Mouse (Mus musculus): ENCODE data around the gene Stx18. TPM values are rescaled to one million over a fixed set of nuclear protein-coding genes. Genes with fewer than 3 reads are reported as not detected.

Stx18 gene
- total RNA-seq (2014; rRNA removed) = 13.1 and 15.5 TPM in 2 replicates
- polyA plus RNA-seq (2012; rRNA removed) = 13.4 and 14.9 TPM in 2 replicates

DNA sequence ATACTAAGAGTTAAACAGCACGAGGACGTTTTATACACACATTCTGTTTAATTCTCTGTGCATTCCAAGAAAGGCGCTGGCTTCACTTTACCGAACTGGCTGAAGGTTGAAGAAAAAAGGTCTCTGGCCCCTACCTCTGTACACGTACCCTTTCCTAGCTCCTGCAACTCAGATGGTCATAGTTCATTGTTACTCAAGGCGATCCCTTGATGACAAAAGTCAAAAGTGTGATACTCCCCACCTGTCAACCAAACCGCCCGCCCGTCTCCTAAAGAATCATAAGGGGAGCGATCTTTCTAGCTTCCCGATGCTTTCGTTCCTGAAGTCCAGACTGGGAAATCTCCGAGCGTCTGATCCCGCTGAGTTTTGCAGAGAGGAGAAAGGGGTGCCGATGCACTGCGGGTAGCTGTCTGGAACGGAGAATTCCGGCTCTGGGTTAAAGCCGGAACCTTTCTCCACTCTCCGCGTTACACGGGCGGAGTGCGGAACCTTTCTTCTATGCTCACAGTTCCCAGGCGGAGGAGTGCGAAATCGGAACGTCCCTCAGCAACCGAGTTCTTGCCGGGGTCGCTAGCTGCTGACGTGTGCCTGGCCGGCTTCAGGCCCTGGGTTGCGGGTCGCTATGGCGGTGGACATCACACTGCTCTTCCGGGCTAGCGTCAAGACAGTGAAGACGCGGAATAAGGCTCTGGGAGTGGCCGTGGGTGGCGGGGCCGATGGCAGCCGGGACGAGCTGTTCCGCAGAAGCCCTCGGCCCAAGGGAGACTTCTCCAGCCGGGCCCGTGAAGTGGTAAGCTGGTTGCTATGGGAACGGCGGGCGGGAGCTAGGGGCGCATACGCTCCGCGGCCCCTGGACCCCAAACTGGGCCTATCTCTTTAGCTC, at the start of gene Stx18:
Stx18 (plus strand) TSS at position 33 of the 883 bp plus-strand sequence.
- H3K79me2 ChIP-seq (ENCODE audit: control insufficient read depth, insufficient read depth, low read length) = peaks cover 12% of the 10 kb centered on the region; the same call in 1 of the 2 replicates
- peak within 1 kb of the TSS; percentile 85 for H3K9ac ChIP-seq (ENCODE audit: low read depth, low read length)
- TF ChIP-seq POLR2A (IDR thresholded peaks at IDR 0.05; ENCODE audit: extremely low read depth, insufficient read depth, low read length) (peak; percentile 38; the same call in 1 of the 2 replicates), CTCF (IDR thresholded peaks at IDR 0.05; ENCODE audit: low read depth, low read length) (no peak)
- peak within 1 kb of the TSS; percentile 62 for H3K27ac ChIP-seq (replicated peaks; ENCODE audit: insufficient read depth, low read depth, low read length)
- H3K4me3 ChIP-seq (ENCODE audit: insufficient read depth, low read depth, low read length) = peak within 1 kb of the TSS; percentile 75
- H3K27me3 ChIP-seq (ENCODE audit: control insufficient read depth, insufficient read depth, low read length) = no peaks in the 10 kb centered on the region
- peak; percentile 85 for DNase-seq (ENCODE audit: extremely low read depth, low read depth, low spot score)
- WGBS = under 1% methylated on average over 57 of the region's 57 CpGs
- H3K4me1 ChIP-seq (ENCODE audit: control insufficient read depth, insufficient read depth, low read length) = peaks cover 2% of the 10 kb centered on the region; the same call in 1 of the 2 replicates
- H3K36me3 ChIP-seq (ENCODE audit: control insufficient read depth, insufficient read depth, low read length) = no peaks in the 10 kb centered on the region

- no peak overlapping the region for H3K4me3 ChIP-seq (ENCODE audit: insufficient read depth, low read depth, low read length)
- 75% methylated on average over 5 of the region's 5 CpGs for WGBS
- no peak for TF ChIP-seq CTCF (IDR thresholded peaks at IDR 0.05; ENCODE audit: low read depth, low read length)
- TF ChIP-seq POLR2A (IDR thresholded peaks at IDR 0.05; ENCODE audit: extremely low read depth, insufficient read depth, low read length) = no peak
Observed at GRCm38 (mm10) chr5:37992346-37992745, 46.2 kb upstream of the Stx18 start.

GRCm38 (mm10) chr5:37998805-37999204, 39.7 kb upstream of the Stx18 start:
- Histone ChIP-seq H3K27me3 (ENCODE audit: control insufficient read depth, insufficient read depth, low read length) (no peaks in the 10 kb centered on the region), H3K36me3 (ENCODE audit: control insufficient read depth, insufficient read depth, low read length) (no peaks in the 10 kb centered on the region), H3K4me1 (ENCODE audit: control insufficient read depth, insufficient read depth, low read length) (no peaks in the 10 kb centered on the region), H3K79me2 (ENCODE audit: control insufficient read depth, insufficient read depth, low read length) (no peaks in the 10 kb centered on the region), H3K9ac (ENCODE audit: low read depth, low read length) (no peak overlapping the region), H3K4me3 (ENCODE audit: insufficient read depth, low read depth, low read length) (no peak overlapping the region), H3K27ac (replicated peaks; ENCODE audit: insufficient read depth, low read depth, low read length) (no peak overlapping the region)
- whole genome bisulfite sequencing = 70% methylated on average over 2 of the region's 2 CpGs
- no peak for TF ChIP-seq POLR2A (IDR thresholded peaks at IDR 0.05; ENCODE audit: extremely low read depth, insufficient read depth, low read length)
- TF ChIP-seq CTCF (IDR thresholded peaks at IDR 0.05; ENCODE audit: low read depth, low read length) = no peak
- DNase-seq (ENCODE audit: extremely low read depth, low read depth, low spot score) = no peak

More at GRCm38 (mm10) chr5:37992346-37992745, 46.2 kb upstream of the Stx18 start:
- H3K4me1 ChIP-seq (ENCODE audit: control insufficient read depth, insufficient read depth, low read length) = no peaks in the 10 kb centered on the region
- DNase-seq (ENCODE audit: extremely low read depth, low read depth, low spot score) = no peak
- no peaks in the 10 kb centered on the region for H3K79me2 ChIP-seq (ENCODE audit: control insufficient read depth, insufficient read depth, low read length)
- no peak overlapping the region for H3K27ac ChIP-seq (replicated peaks; ENCODE audit: insufficient read depth, low read depth, low read length)
- H3K36me3 ChIP-seq (ENCODE audit: control insufficient read depth, insufficient read depth, low read length) = no peaks in the 10 kb centered on the region
- no peaks in the 10 kb centered on the region for H3K27me3 ChIP-seq (ENCODE audit: control insufficient read depth, insufficient read depth, low read length)
- no peak overlapping the region for H3K9ac ChIP-seq (ENCODE audit: low read depth, low read length)

GRCm38 (mm10) chr5:38002573-38002972, 36.0 kb upstream of the Stx18 start:
- Histone ChIP-seq H3K27me3 (ENCODE audit: control insufficient read depth, insufficient read depth, low read length) (no peaks in the 10 kb centered on the region), H3K9ac (ENCODE audit: low read depth, low read length) (no peak overlapping the region), H3K36me3 (ENCODE audit: control insufficient read depth, insufficient read depth, low read length) (no peaks in the 10 kb centered on the region), H3K4me3 (ENCODE audit: insufficient read depth, low read depth, low read length) (no peak overlapping the region), H3K4me1 (ENCODE audit: control insufficient read depth, insufficient read depth, low read length) (no peaks in the 10 kb centered on the region), H3K27ac (replicated peaks; ENCODE audit: insufficient read depth, low read depth, low read length) (no peak overlapping the region), H3K79me2 (ENCODE audit: control insufficient read depth, insufficient read depth, low read length) (no peaks in the 10 kb centered on the region)
- DNase-seq (ENCODE audit: extremely low read depth, low read depth, low spot score) = no peak
- 61% methylated on average over 4 of the region's 4 CpGs for WGBS
- no peak for TF ChIP-seq CTCF (IDR thresholded peaks at IDR 0.05; ENCODE audit: low read depth, low read length)
- TF ChIP-seq POLR2A (IDR thresholded peaks at IDR 0.05; ENCODE audit: extremely low read depth, insufficient read depth, low read length) = no peak

DNA sequence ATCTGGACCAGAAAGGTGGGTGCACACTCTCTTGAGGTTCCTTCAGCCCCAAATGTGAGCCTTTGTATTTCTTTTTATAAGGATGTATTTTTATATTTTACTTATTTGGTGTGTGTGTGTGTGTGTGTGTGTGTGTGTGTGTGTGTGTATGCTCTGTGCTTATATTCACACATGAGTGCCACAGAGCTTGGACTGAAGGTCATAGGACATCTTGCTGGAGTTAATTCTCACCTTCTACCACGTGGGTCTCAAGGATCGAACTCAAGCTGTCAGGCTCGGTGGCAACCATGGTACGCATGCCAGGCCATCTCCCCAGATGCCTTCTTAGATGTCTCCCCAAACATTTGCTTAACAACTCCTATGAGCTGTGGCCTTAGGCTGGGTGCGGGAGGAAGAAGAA, 33.8 kb upstream of the Stx18 start:
- Histone ChIP-seq H3K4me3 (ENCODE audit: insufficient read depth, low read depth, low read length) (no peak overlapping the region), H3K27ac (replicated peaks; ENCODE audit: insufficient read depth, low read depth, low read length) (no peak overlapping the region), H3K9ac (ENCODE audit: low read depth, low read length) (no peak overlapping the region), H3K79me2 (ENCODE audit: control insufficient read depth, insufficient read depth, low read length) (no peaks in the 10 kb centered on the region), H3K27me3 (ENCODE audit: control insufficient read depth, insufficient read depth, low read length) (no peaks in the 10 kb centered on the region), H3K4me1 (ENCODE audit: control insufficient read depth, insufficient read depth, low read length) (no peaks in the 10 kb centered on the region), H3K36me3 (ENCODE audit: control insufficient read depth, insufficient read depth, low read length) (no peaks in the 10 kb centered on the region)
- DNase-seq (ENCODE audit: extremely low read depth, low read depth, low spot score) = no peak
- no peak for TF ChIP-seq CTCF (IDR thresholded peaks at IDR 0.05; ENCODE audit: low read depth, low read length)
- no peak for TF ChIP-seq POLR2A (IDR thresholded peaks at IDR 0.05; ENCODE audit: extremely low read depth, insufficient read depth, low read length)
- WGBS = 80% methylated on average over 5 of the region's 5 CpGs
